Mouse (Mus musculus) G1E (cell line): ENCODE results near the gene Mdm2. TPM values are rescaled to one million over a fixed set of nuclear protein-coding genes. Genes with fewer than 3 reads are reported as not detected.

ENCODE experiments used
- ATAC-seq: 2 replicates; pipeline ENCODE4 v1.8.0; 2016; ENCODE audit warnings: mild to moderate bottlenecking; ENCODE audit not compliant: insufficient number of reproducible peaks, poor library complexity, low FRiP score, severe bottlenecking; ENCODE audit errors: extremely low read depth
- DNase-seq: peaks from one replicate; pipeline ENCODE4 v3.0.0; 2012; ENCODE audit warnings: low spot score
- H3K27me3 ChIP-seq: 2 replicates; pipeline ENCODE4 v1.6.1; 2012; ENCODE audit warnings: mild to moderate bottlenecking, low read length, inconsistent platforms; ENCODE audit not compliant: insufficient read depth
- H3K36me3 ChIP-seq: replicated peaks from 2 replicates; pipeline ENCODE3; 2012; ENCODE audit warnings: mild to moderate bottlenecking, inconsistent platforms
- H3K4me1 ChIP-seq: 2 replicates; pipeline ENCODE4 v1.6.1; 2012; ENCODE audit warnings: low read depth, low read length, inconsistent platforms, mixed read lengths; ENCODE audit not compliant: insufficient read depth
- H3K4me3 ChIP-seq: 2 replicates; pipeline ENCODE4 v1.5.1; 2012; ENCODE audit warnings: low read depth, mild to moderate bottlenecking, inconsistent platforms, low read length, moderate library complexity, mixed read lengths
- H3K9me3 ChIP-seq: replicated peaks from 2 replicates; pipeline ENCODE4 v1.6.1; 2012; ENCODE audit warnings: inconsistent platforms
- CTCF ChIP-seq: IDR thresholded peaks from 2 replicates; pipeline ENCODE4 v1.5.1; 2012; ENCODE audit warnings: low read depth, low read length, inconsistent platforms, mixed read lengths
- GATA1 ChIP-seq: IDR thresholded peaks from 2 replicates; pipeline ENCODE4 v1.6.1; 2012; ENCODE audit warnings: borderline replicate concordance, low read length, inconsistent platforms, mixed read lengths
- GATA2 ChIP-seq: IDR thresholded peaks from 2 replicates; pipeline ENCODE4 v1.6.1; 2012; ENCODE audit warnings: low read depth, low read length, inconsistent platforms, borderline replicate concordance
- POLR2AphosphoS5 ChIP-seq: IDR thresholded peaks from 2 replicates; pipeline ENCODE4 v1.6.1; 2012; ENCODE audit warnings: low read depth, low read length, inconsistent platforms; ENCODE audit not compliant: insufficient replicate concordance
- TAL1 ChIP-seq: conservative IDR thresholded peaks from 2 replicates; pipeline ENCODE4 v1.6.1; 2012; ENCODE audit warnings: low read depth, low read length, inconsistent platforms, mixed read lengths
- polyA plus RNA-seq: library from polyadenylated mRNA; stranded (reverse); fragments of >175 nt; gene quantifications from 2 replicates; pipeline ENCODE4 v1.2.3, GENCODE M21; 2012
- total RNA-seq, 2 experiments: library from RNA; stranded (forward) in 1 of 2; stranded (reverse) in 1 of 2; fragments of 200-1000 nt in 1 of 2; fragments of >200 nt in 1 of 2; fragmentation: Nextera tagmentation in 1 of 2; gene quantifications; 2 replicates each; pipeline ENCODE4 v1.2.3; 2014 to 2017

The Mdm2 gene
- total and polyA plus RNA-seq, 3 experiments = 41.3 to 153 (median 97.1) TPM

GRCm38 (mm10) chr10:117690101-117690352, 20.5 kb downstream of the Mdm2 start:
- Histone ChIP-seq H3K9me3 (no peaks in the 10 kb centered on the region), H3K4me3 (no peak overlapping the region), H3K27me3 (no peaks in the 10 kb centered on the region), H3K4me1 (no peaks in the 10 kb centered on the region; the same call in 1 of the 2 replicates), H3K36me3 (peaks cover 68% of the 10 kb centered on the region)
- ATAC-seq = no peak
- TF ChIP-seq CTCF = no peak
- TF ChIP-seq GATA2 = no peak
- no peak for TF ChIP-seq GATA1
- TF ChIP-seq POLR2AphosphoS5 = no peak
- no peak for TF ChIP-seq TAL1
- DNase-seq = no peak

- DNase-seq (no peak), ATAC-seq (no peak)
- Histone ChIP-seq H3K9me3 (no peaks in the 10 kb centered on the region), H3K36me3 (peaks cover 62% of the 10 kb centered on the region), H3K27me3 (no peaks in the 10 kb centered on the region), H3K4me3 (no peak overlapping the region), H3K4me1 (no peaks in the 10 kb centered on the region; the same call in 1 of the 2 replicates)
- no peak for TF ChIP-seq GATA2
- TF ChIP-seq GATA1 = no peak
Measured at GRCm38 (mm10) chr10:117689297-117690100, 21.1 kb downstream of the Mdm2 start.

- Histone ChIP-seq H3K9me3 (no peaks in the 10 kb centered on the region), H3K4me1 (0 out of 2 replicates have a peak, but pooled peaks cover 2% of the 10 kb centered on the region), H3K4me3 (no peak overlapping the region), H3K27me3 (peaks cover 4% of the 10 kb centered on the region; the same call in 1 of the 2 replicates), H3K36me3 (peaks cover 54% of the 10 kb centered on the region)
- TF ChIP-seq CTCF (peak; percentile 43), GATA2 (no peak)
- ATAC-seq = peak; percentile 87
- no peak for DNase-seq
Measured at GRCm38 (mm10) chr10:117688204-117689151, 22.1 kb downstream of the Mdm2 start.

- TF ChIP-seq GATA2 (no peak), TAL1 (no peak), POLR2AphosphoS5 (no peak), CTCF (no peak), GATA1 (no peak)
- no peak overlapping the region for H3K4me3 ChIP-seq
- no peaks in the 10 kb centered on the region for H3K9me3 ChIP-seq
- peaks cover 46% of the 10 kb centered on the region for H3K36me3 ChIP-seq
- no peak for ATAC-seq
- peaks cover 4% of the 10 kb centered on the region; the same call in 1 of the 2 replicates for H3K27me3 ChIP-seq
- H3K4me1 ChIP-seq = 0 out of 2 replicates have a peak, but pooled peaks cover 2% of the 10 kb centered on the region
- no peak for DNase-seq
Measured at GRCm38 (mm10) chr10:117687577-117687976, 23.0 kb downstream of the Mdm2 start.

- TF ChIP-seq GATA2 (no peak), TAL1 (no peak), POLR2AphosphoS5 (no peak), GATA1 (no peak), CTCF (no peak)
- ATAC-seq = no peak
- Histone ChIP-seq H3K27me3 (peaks cover 4% of the 10 kb centered on the region; the same call in 1 of the 2 replicates), H3K4me3 (no peak overlapping the region), H3K36me3 (peaks cover 41% of the 10 kb centered on the region), H3K4me1 (0 out of 2 replicates have a peak, but pooled peaks cover 2% of the 10 kb centered on the region), H3K9me3 (no peaks in the 10 kb centered on the region)
- no peak for DNase-seq
Measured at GRCm38 (mm10) chr10:117687018-117687417, 23.5 kb downstream of the Mdm2 start.

GRCm38 (mm10) chr10:117685849-117686591, 24.5 kb downstream of the Mdm2 start:
- Histone ChIP-seq H3K4me3 (no peak overlapping the region), H3K27me3 (peaks cover 4% of the 10 kb centered on the region; the same call in 1 of the 2 replicates), H3K4me1 (0 out of 2 replicates have a peak, but pooled peaks cover 2% of the 10 kb centered on the region), H3K9me3 (no peaks in the 10 kb centered on the region), H3K36me3 (peaks cover 32% of the 10 kb centered on the region)
- DNase-seq (no peak), ATAC-seq (no peak)
- TF ChIP-seq GATA1 (no peak), GATA2 (no peak), TAL1 (no peak), CTCF (no peak), POLR2AphosphoS5 (no peak)
